Mouse (Mus musculus) small intestine, adult 10 weeks (tissue): ENCODE results near the gene Dmrtc1c2. TPM values are rescaled to one million over a fixed set of nuclear protein-coding genes. Genes with fewer than 3 reads are reported as not detected.

Experiments
- polyA plus RNA-seq: library from polyadenylated mRNA; stranded (reverse); fragments of 350-450 nt; fragmentation: Illumina TruSeq; extraction: RNeasy Lipid Tissue Mini Kit (QIAGEN cat#74804); gene quantifications from one replicate; pipeline ENCODE4 v1.2.3, GENCODE M21; 2014; ENCODE audit warnings: low replicate concordance

Gene Dmrtc1c2
- polyA plus RNA-seq: not detected

GRCm38 (mm10) chrX:102854516-102854915 is at the start of gene Dmrtc1c2:
Gene Dmrtc1c2, minus strand, starts transcription at chrX:102854616.

GRCm38 (mm10) chrX:102867871-102868270 is 13.5 kb upstream of the Dmrtc1c2 start, which contains the start of gene 1700031F05Rik:
Gene 1700031F05Rik, minus strand, starts transcription at chrX:102867971.

GRCm38 (mm10) chrX:102802663-102803062 is 51.8 kb downstream of the Dmrtc1c2 start, which contains the start of gene Dmrtc1c1:
Gene Dmrtc1c1, plus strand, starts transcription at chrX:102802963.

Other genes with a start within 250 kb of the Dmrtc1c2 start
- gene Phka1, start 210.4 kb downstream of the Dmrtc1c2 start, polyA plus RNA-seq: 3.0 TPM
- gene Gm3880, start 167.6 kb downstream of the Dmrtc1c2 start, polyA plus RNA-seq: not detected
- gene Gm9112, start 147.0 kb downstream of the Dmrtc1c2 start, polyA plus RNA-seq: not detected
- not detected for gene Dmrtc1b, start 146.8 kb downstream of the Dmrtc1c2 start, polyA plus RNA-seq
- not detected for gene Dmrtc1c1, start 51.7 kb downstream of the Dmrtc1c2 start, polyA plus RNA-seq
- gene 1700031F05Rik, start 13.4 kb upstream of the Dmrtc1c2 start, polyA plus RNA-seq: not detected
- not detected for gene Dmrtc1a, start 54.1 kb upstream of the Dmrtc1c2 start, polyA plus RNA-seq
- not detected for gene 1700011M02Rik, start 54.3 kb upstream of the Dmrtc1c2 start, polyA plus RNA-seq
- not detected for gene 1700018G05Rik, start 73.8 kb upstream of the Dmrtc1c2 start, polyA plus RNA-seq